ENCODE assay signal across 8 mouse cellular contexts in the genomic region with DNA sequence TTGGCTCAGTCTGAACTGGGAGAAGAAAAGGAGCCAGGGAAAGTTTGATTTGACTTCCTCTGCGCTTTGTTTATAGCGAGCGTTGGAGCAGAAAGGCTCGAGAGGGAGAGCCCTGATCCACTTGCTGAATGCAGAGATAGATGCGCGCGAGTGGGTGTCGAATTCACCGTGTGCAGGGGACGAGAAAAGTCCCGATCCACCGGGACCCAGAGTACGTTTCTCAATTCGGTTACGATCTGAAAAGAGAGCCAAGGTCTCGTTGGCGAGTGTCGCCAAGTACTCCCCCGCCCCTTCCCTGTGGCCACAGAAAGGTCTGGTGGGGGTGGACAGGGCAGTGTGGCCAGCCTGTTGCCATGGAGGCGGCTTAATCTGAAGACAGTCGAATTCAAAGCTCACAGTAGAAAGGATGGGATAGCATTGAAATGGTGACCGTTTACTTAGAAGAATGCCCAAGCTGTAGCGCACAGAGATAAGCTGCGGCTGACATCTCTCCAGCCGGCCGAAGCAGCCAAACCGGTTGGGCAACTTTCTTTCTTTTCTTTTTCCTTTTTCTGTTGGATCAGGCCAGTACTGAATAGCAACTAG.
A peak's percentile ranks its signal among the peaks of the same experiment; 100 is the strongest.
DNase-seq lines count a peak whose midpoint lies in the region; ATAC-seq lines count a peak whose summit lies in the region.

No protein-coding gene starts in this region.

- no peaks in the 10 kb centered on the region for H3K9me3 ChIP-seq in forebrain, embryonic 14.5 days (replicated peaks; ENCODE audit: control insufficient read depth, low read length)
- no peaks in the 10 kb centered on the region for H3K9me3 ChIP-seq in liver, embryonic 16.5 days (replicated peaks; ENCODE audit: control insufficient read depth, low read length)
- H3K9me3 ChIP-seq in neural tube, embryonic 12.5 days = no peaks in the 10 kb centered on the region

- intact Hi-C loops in heart, postnatal 14 days (cut with DNase I) = no loop called here

- DNase-seq in layer of hippocampus, adult 11-12 months (ENCODE audit: low spot score) = peak; percentile 21
- DNase-seq in layer of hippocampus, adult 9-10 months (ENCODE audit: low spot score) = no peak
- DNase-seq in forebrain, embryonic 14.5 days (ENCODE audit: low spot score) = peak; percentile 61
- DNase-seq in heart, postnatal 14 days = peak; percentile 60 to 66
- DNase-seq in kidney, postnatal 36 days = peak; percentile 52 to 68
- DNase-seq in urinary bladder, postnatal 36 days (ENCODE audit: low spot score in 2 of 2) = peak; percentile 54 to 79

- peak; percentile 68; the same call in 1 of the 2 replicates for ATAC-seq in forebrain, embryonic 14.5 days
- no peak for ATAC-seq in liver, embryonic 16.5 days (ENCODE audit: low read depth)
- no peak for ATAC-seq in neural tube, embryonic 12.5 days (ENCODE audit: low FRiP score, low read depth)

- peak overlapping the region; percentile 80 for H3K4me2 ChIP-seq in forebrain, embryonic 14.5 days (ENCODE audit: low read length)
- peak overlapping the region; percentile 63 for H3K4me2 ChIP-seq in liver, embryonic 16.5 days (ENCODE audit: low read depth, low read length)
- H3K4me2 ChIP-seq in neural tube, embryonic 12.5 days (replicated peaks) = peak overlapping the region; percentile 67

- peak overlapping the region; percentile 55 for H3K9ac ChIP-seq in forebrain, embryonic 14.5 days (ENCODE audit: low read length)
- 0 out of 2 replicates have a peak overlapping the region, but pooled peaks have one; percentile 18 for H3K9ac ChIP-seq in liver, embryonic 16.5 days (ENCODE audit: low read depth, low read length)
- H3K9ac ChIP-seq in neural tube, embryonic 12.5 days = peak overlapping the region; percentile 29; the same call in 1 of the 2 replicates

- H3K4me1 ChIP-seq in forebrain, embryonic 14.5 days (ENCODE audit: control insufficient read depth, insufficient read depth, low read length) = peaks cover 9% of the 10 kb centered on the region; the same call in 1 of the 2 replicates
- H3K4me1 ChIP-seq in liver, embryonic 16.5 days (ENCODE audit: control insufficient read depth, low read depth, low read length) = no peaks in the 10 kb centered on the region
- peaks cover 15% of the 10 kb centered on the region for H3K4me1 ChIP-seq in neural tube, embryonic 12.5 days

- no peaks in the 10 kb centered on the region for H3K27me3 ChIP-seq in forebrain, embryonic 14.5 days (replicated peaks; ENCODE audit: control insufficient read depth, insufficient read depth, low read length)
- no peaks in the 10 kb centered on the region; the same call in 1 of the 2 replicates for H3K27me3 ChIP-seq in liver, embryonic 16.5 days (ENCODE audit: control insufficient read depth, insufficient read depth, low read depth, low read length)
- H3K27me3 ChIP-seq in neural tube, embryonic 12.5 days (replicated peaks) = 0 out of 2 replicates have a peak, but pooled peaks cover 5% of the 10 kb centered on the region

- peak overlapping the region; percentile 36; the same call in 1 of the 2 replicates for H3K27ac ChIP-seq in forebrain, embryonic 14.5 days (ENCODE audit: low read depth, low read length)
- H3K27ac ChIP-seq in liver, embryonic 16.5 days (ENCODE audit: low read length) = no peak overlapping the region
- H3K27ac ChIP-seq in neural tube, embryonic 12.5 days = no peak overlapping the region

- under 1% methylated on average over 27 of the region's 27 CpGs for WGBS in forebrain, embryonic 14.5 days
- WGBS in liver, embryonic 16.5 days (ENCODE audit: insufficient replicate concordance) = 4% methylated on average over 27 of the region's 27 CpGs
- under 1% methylated on average over 27 of the region's 27 CpGs for WGBS in neural tube, embryonic 12.5 days

- peak overlapping the region; percentile 34 for H3K4me3 ChIP-seq in forebrain, embryonic 14.5 days (ENCODE audit: low read depth, low read length)
- H3K4me3 ChIP-seq in liver, embryonic 16.5 days (ENCODE audit: low read depth, low read length) = peak overlapping the region; percentile 41
- peak overlapping the region; percentile 30 for H3K4me3 ChIP-seq in neural tube, embryonic 12.5 days

- no peaks in the 10 kb centered on the region for H3K36me3 ChIP-seq in forebrain, embryonic 14.5 days (ENCODE audit: control insufficient read depth, insufficient read depth, low read length)
- no peaks in the 10 kb centered on the region for H3K36me3 ChIP-seq in liver, embryonic 16.5 days (ENCODE audit: control insufficient read depth, insufficient read depth)
- no peaks in the 10 kb centered on the region for H3K36me3 ChIP-seq in neural tube, embryonic 12.5 days
